Mouse (Mus musculus) cerebellum, postnatal 36 days (tissue): ENCODE measurements around the gene Atp7a.
A peak's percentile ranks its signal among the peaks of the same experiment; 100 is the strongest.
"Not testable (repeated sequence)": the region's sequence is repeated elsewhere in the genome, so short reads cannot be mapped to it uniquely, and the experiment has no call there.

Source experiments
- DNase-seq, 2 experiments: peaks; one replicate each; pipeline ENCODE4 v3.0.0; 2021 to 2022; ENCODE audit warnings: mixed read lengths in 2 of 2

Atp7a gene

DNA sequence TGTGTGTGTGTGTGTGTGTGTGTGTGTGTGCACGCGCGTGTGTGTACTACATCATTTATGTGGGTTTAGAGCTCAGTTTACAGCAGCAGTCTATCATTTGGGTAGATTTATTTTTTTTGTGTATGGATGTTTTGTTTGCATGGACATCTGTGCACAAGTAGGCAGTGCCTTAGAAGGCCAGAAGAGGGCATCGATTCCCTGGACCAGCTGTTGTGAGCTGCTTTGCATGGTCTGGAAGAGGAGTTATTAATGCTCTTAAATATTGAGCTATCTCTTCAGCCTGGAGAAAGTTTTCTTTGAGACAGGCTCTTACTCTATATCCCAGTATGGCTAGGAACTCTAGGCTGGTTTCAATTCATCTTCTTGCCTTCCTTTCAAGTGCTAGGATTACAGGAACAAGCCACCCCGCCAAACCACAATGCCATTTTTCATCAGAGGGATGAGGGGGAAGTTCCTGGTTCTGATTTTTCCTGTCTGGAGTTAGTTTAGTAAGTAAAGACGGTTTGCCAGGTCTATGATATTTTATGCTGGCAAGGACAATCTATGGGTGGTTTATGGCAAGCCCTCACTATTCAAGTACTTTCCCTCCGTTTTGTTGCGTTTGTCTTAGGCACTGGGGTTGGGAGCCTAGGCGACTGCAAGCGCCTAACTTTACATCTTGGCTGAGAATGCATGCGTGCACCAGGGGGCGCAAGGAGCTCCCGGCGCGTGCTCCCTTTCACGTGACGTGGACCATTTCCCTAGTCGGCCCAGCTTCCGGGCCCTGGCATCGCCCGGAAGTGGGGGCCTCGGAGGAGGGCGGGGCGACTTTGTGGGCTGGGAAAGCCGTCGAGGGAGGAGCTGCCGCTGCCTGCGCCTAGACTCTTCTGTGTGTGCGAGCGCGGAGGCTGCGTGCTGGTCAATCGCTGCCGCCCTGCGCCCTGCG is at the start of gene Atp7a:
TSS of gene Atp7a (plus strand) at position 859 of the 925 bp plus-strand sequence.
- DNase-seq, result peak; percentile 77 to 85

DNA sequence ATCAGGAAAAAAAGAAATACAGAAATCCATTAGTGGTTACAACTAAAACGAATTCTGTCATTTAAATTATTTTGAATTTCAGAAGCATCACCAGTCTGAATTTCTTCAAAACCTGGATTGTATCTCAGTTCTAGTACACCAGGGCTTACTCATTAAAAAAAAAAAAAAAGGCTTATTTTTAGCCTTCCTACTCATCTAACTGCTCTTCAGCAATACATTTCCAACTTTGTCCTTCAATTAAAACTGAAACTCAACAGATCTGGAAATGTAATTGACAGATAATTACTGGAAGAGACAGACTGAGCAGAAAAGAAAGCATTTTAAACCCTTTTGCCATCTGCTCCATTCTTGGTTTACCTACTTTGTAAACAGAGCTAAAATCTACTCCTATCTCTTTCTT is 25.5 kb upstream of the Atp7a start:
- DNase-seq, result no peak

DNA sequence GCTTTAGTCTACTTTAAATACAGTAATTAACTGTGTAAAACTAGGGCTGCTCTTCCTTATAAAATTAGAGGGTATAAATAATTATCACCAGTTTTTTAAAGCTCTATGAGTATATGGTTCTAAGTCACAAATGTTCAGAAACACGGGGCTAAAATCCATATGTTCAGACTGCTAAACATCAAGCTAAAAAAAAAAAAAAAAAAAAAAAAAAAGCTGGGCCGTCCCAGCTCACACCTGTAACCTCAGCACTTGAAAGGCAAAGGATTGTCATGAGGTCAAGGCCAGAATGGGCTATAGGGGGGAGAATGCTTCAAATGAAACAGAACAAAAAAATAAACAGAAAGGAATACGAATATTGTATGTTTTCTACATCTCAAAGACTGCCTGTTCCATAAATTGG is 16.3 kb upstream of the Atp7a start:
- DNase-seq, result no peak

DNA sequence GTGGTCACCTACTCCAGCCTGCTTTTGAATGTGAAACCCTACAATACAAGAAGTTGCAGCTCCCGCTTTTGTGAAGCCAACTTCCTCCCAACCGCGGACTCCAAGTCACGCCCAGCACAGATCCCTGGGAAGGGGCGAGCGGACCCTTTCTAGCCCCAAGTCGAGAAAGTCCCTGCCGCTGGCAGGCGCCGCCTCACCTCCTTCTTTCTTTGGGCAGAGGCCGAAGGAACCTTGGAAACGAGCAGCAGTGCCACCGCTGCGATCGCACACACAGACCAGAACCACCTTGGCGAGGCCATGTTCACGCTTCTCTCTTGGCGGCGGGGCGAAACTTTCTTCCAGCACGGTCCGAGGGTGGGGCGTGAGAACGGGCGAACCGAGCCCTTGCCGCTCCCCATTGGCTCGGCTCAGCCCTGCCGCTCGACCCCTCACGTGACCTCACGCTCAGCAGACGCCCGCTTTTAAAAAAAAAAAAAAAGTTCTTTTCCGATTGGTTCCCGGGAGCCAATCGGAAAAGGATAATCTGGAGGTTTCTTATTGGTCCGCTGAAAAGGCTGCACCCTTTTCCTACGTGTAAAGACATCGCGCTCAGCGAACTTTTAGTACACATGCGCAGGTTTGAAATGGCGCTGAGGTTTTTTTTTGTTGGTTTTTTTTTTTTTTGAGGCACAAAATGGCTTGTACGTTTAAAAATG is 15.5 kb upstream of the Atp7a start, which contains the start of gene Magt1:
TSS of gene Magt1 (minus strand) at position 442 of the 695 bp plus-strand sequence.
- DNase-seq, result peak; percentile 71 to 80

DNA sequence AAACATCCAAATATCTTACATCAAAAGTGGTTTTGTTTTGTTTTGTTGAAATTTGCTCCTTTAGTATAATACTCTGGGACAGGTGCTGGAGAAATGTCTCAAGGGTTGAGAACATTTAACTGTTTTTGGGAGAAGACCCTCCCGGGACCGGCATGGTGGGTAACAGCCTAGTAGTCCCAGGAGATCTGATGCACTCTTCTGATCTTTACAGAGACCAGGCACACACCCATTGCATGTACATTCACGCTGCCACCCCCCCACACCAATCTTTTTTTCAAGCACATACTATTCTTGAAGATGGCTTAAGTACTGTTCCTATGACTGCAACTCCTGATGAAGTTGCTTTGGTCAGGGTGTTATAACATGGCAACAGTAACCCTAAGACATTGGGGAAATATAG is 14.5 kb upstream of the Atp7a start:
- no peak for DNase-seq

DNA sequence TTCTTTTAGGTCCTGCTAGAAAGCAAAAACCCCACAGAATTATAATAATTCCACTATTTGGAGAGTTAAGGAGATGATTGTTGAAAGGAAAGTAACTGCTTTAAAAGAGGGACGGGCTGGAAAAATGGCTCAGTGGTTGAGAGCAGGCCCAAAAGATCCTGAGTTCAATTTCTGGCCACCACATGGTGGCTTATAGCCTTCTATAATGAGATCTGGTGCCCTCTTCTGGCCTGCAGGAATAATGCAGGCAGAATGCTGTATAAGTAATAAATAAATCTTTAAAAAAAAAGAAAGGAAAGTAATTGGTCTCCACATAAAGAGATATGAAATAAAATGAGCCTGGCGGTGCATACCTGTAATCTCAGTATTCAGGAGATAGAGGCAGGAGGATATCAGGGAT is 13.9 kb upstream of the Atp7a start:
- peak; percentile 41 to 48 for DNase-seq

DNA sequence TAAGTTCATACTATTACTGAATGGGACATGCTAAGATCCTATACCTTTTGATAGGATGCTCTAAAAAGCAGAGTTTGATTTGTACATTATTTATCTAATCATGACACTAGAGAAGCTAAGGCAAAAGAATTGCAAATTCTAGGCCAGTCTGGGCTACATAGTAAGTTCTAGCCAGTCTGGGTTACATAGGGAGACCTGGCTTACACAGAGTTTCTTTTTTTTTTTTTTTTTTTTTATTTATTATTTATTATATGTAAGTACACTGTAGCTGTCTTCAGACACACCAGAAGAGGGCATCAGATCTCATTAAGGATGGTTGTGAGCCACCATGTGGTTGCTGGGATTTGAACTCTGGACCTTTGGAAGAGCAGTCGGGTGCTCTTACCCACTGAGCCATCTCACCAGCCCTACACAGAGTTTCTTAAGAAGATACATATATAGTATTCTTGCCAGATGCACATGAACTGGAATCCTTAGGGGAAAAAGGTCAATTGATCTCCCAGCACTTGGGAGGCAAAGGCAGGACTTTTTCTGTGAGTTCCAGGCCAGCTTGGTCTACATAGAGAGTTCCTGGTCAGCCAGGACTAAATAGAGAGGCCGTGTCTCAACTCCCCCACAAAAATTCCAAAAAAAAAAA is 12.2 kb upstream of the Atp7a start:
- not testable (repeated sequence) for DNase-seq

DNA sequence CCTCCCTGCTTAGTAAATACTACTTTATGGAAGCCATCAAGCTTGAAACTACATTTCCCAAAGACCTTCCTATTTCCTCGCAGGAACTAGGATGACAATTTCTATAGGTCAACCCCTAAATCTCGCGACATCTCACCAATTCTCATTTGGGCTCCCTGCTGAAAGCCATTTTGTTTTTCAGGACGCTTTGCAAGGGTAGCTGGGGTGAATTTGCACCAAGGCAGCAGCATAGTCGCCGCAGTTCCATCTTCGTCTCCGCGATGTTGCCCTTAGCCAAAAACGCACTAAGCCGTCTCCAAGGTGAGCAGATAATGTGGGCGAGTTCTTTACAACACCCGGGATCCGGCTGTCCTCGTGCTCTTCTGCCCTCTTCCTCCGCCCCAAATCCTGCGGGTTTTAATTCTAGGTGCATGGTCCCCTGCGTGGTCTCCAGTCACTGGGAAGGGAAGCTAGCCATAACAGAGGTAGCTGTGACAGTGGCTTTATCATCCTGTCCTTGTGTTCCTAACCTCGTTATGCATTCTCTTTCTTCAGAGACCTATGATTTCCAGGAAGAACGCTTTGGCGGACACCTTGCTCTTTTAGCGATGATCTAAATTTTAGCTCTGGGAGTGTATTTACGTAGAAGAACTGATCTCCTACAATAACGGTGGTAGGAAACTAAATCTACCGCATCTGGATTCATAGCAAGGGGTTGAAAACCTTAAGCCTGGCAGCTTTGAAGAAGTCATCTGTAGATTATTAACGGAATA is 11.3 kb upstream of the Atp7a start, which contains the start of gene Cox7b:
TSS of gene Cox7b (plus strand) at position 130 of the 752 bp plus-strand sequence.
- peak; percentile 65 to 78 for DNase-seq

DNA sequence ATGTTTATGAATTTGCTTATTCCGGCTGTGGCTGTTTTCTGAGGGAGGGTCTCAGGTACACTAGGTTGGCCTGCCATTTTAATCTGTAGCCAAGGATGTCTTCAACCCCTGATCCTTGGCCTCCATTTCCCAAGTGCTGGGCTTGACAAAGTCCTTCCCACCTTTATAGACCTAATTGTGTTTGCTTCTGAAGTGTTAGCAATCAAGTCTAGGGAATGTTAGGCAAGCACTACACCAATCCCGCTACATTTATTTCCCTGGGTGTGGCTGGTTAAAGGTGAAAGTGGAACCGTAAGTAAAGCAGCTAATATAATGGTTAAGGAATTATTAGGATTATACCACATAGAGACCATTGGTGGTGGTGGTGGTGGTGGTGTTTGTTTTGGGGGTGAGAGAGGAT is 10.0 kb upstream of the Atp7a start:
- no peak for DNase-seq

DNA sequence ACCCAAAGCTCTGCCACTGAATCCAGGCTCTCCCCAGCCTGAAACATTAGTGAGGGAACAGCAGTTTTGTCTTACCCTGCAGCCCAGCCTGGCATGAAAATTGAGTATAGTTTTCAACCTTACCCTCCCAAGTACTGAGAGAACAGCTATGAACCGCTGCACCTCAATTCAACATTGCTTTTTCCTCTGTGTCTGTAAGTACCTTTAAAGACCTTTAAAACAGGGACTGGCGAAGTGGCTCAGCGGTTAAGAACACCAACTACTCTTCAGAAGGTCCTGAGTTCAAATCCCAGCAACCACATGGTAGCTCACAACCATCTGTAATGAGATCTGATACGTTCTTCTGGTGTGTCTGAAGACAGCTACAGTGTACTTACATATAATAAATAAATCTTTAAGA is 9.6 kb upstream of the Atp7a start:
- no peak for DNase-seq

DNA sequence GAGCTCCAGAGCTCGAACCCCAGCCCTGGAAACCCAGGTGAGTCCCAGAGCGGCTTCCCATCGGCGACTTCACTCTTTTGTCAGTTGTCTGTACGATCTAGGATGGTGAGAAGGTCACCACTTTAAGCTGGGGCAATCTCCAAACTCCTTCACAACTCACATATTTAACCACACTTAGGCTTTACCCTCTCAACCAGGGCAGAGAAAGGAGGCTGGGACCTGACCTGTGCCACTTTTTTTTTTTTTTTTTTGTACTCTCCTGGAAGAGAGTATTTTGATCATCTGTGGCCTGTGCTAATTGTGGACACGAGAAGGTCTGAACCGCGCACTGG is 233 bp downstream of the Atp7a start:
- DNase-seq, result no peak

DNA sequence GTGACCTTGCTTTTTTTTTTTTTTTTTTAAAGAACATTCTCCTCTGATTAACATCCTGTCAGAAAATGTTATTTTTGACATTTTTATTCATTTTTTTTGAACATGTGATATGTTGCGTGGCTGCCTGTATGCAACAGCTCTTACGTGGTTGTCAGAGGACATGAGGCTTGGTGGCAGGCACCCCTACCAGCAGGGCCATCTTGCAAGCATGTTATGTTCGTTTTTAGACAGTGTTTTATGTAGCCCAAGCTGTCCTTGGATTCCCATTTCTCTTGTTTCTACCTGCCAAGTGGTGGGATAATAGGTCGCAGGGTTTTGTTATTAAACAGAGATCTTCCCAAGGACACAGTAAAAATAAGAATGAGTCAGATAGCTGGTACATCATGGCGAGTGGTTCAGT is 3.1 kb downstream of the Atp7a start:
- no peak for DNase-seq

DNA sequence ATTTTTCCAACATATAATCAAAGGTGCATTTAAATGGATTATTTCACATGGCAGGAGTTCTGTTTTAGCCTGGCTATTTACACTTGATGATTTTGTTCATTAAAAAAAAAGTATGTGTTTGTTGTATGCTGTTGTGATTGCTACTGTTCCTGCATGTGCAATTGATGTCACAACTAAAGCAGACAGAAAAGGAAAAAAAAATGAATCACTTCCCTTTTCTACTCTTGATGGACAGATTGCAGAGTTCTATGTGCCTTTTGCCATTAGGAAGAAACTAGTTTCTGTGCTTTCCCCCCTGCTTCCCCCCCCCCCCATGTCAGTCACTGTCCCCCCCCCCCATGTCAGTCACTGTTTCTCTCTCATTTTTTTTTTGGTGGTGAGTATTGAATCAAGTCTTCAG is 4.0 kb downstream of the Atp7a start:
- no peak for DNase-seq

DNA sequence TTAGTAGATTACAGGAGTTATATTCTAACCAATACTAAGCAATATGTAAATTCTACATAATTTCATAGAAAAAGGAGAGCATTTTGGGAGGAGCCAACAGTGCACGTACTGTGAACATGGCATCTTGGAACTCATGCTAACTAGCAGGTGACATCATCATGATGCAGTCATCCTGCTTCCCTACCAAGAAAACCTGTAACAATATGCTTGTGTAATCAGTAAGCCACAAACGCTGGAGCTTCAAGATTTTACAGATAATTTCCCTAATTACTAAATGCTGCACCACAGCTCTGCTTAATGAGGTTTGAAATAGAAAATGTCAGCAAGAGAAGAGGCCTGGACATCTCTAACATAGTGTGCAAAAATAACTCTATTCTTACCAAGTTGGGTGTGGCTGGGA is 8.7 kb downstream of the Atp7a start:
- DNase-seq, result no peak

DNA sequence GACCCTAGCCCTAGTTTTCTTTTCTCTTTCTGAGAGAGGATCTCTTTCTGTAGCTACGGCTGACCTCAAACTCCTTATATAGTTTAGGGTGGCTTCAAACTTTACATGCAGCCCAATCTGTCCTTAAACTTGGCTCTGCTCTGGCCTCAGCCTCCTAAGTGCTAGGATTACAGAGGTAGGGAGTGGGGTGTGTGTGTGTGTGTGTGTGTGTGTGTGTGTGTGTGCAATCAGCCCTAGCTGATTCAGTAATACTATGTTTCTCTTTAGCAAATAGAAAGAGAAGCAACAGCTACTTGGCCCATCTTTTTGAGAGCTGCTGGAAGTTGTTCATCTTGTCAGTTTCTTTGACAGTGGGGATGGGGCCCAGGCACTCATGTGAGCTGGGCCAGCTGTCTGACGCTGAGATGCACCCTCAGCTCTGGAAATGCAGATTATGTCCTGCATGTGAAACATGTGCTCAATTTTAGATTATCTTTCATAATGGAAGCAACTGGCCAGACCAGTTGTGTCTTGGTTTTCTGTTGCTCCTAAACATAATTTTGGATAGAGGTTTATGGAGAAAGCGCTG is 10.2 kb downstream of the Atp7a start:
- no peak for DNase-seq

DNA sequence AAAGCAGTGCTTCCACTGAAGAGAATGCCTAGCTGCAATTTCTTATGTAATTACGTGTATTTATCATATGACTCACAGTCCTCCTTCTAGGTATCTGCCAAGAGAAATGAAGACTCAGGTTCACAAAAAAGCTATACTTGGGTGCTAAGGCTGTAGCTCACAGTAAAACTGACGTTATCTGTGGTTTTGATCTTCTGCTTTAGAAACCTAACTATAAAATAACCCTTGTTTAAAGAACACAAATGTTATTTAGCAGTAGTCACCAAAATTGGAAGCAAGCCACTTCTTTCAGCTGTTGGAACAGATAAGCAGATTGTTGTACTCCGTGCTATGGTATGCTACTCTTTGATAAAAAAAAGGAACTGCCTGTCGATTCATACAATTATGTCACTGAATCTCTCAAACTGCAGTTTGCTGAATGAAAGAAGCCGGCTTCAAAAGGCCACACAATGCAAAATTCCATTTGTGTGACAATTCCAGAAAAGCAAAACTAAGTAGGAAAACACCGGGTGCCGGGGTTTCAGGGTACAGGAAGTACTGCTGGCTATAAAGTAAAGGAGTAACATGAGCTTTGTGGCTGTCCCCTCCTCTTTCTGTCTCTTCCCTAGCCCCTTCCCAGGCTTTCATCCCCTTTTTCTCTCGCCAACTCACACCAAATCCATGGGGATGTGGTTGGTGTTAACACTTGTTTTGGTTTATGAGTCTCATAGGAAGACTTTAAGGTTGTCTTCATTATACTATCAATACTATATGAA is 17.0 kb downstream of the Atp7a start:
- no peak for DNase-seq

DNA sequence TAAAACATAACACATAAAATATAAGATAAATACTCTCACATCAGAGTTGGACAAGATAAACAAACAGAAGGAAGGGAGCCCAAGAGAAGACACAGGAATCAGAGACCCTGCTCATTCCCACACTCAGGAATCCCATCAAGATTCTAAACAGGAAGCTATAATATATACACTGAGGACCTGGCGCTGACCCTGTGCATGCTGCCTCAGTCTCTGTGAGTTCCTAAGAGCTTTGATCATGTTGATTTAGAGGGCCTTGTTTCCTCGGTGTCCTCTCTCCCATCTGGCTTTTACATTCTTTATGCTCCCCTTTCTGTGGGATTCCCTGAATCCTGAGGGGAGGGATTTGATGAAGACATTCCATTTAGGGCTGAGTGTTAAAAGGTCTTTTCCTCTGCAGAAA is 18.4 kb downstream of the Atp7a start:
- DNase-seq, result no peak

DNA sequence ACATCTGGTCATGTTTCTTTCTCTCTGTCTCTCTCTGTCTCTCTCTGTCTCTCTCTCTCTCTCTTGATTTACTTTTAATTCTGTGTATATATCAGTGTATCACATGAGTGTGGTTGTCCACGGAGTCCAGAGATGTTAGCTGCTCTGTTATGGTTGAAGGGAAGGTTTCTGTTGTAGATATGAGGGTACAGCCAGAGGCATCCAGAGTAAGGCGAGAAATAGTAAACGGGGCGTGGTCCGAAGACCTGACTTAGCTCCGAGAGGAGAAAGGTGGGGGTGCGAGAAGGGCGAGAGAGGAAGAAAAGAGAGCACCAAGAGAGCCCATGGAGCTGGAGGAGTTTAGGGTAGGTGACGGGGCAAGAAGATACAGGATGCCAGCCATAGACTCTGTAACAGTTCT is 18.9 kb downstream of the Atp7a start:
- DNase-seq, result no peak

DNA sequence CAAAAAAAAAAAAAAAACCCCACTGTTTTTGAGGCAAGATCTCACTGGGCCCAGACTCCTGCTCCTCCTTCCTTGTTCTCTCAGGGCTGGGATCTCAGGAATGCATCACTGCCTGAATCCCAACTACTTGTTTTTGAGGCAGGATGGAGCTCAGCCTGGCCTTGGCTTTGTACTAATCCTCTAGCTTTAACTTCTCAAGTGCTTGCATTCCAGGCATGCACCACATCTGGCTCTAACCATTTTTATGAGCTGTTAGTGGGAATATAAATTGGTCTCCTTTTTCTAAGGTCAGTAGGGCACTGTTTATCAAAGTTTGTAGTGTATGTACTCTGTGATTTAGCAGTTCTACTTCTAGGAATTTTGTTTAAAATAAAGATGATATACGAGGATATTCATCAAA is 21.1 kb downstream of the Atp7a start:
- DNase-seq, result no peak

DNA sequence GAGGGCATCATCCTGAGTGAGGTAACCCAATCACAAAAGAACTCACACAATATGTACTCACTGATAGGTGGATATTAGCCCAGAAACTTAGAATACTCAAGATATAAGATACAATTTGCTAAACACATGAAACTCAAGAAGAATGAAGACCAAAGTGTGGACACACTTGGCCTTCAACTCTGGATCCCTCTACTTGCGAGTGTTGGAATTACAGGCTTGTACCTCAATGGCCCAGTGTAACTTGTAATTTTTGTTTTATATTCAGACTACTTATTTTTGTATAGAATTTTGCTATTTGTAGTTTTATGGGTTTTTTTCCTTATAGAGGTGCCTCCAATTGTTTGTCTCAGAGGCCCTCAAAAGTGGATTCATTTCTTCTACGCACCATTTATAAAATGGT is 50.8 kb downstream of the Atp7a start:
- DNase-seq, result not testable (repeated sequence)

DNA sequence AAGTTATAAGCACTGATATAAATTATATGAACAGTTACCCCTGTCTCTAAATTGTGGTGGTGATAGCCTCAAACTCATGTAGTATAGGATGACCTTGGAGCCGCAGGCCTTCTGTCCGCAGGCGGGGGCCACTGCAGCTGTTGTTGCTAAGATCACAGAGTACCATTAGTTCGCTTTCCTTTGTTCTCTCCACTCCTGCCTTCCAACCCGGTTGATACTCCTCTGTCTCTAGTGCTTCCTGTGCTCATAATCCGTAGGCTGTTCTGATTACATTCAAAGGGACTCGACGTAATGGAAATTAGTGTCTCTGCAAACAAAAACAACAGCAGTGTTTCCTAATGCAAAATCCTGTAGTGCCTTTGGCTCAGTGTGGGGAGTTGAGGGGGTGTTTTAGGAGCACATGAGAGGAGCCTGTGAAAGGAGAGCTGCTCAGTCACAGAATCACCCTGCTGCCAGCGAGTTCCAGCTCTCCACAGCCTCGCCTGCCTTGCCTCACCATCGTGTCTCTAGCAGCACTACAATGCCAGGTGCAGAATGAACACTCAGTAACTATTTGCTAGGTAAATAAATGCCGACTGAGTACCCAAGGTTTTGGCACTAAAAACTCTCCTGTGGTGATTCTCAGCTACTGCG is 53.9 kb downstream of the Atp7a start:
- no peak for DNase-seq
